Mouse (Mus musculus): Measurements from ENCODE around the gene Gabarapl2.

DNA sequence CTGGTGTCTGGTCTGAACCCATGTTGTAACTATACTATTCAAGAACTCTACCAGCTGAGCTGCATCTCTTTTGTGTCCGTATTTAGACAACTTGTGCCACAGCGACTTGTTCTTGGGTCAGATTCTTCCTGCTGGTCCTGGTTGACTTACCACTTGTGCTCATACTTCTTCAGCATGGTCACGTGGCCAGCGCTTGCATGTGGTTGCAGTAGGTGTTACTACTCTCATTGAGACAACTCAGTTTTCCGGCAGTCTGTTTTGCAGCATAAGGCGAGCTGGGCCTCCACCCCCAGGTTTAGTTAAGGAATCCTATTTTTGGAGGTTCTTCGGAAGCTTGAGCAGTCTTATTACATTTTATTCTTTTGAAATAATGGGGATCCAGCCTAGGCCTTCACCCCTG, 10.8 kb downstream of the Gabarapl2 start:
- no peak for TF ChIP-seq POLR2A (IDR thresholded peaks at IDR 0.05; ENCODE audit: borderline replicate concordance, low read depth, low read length)
- TF ChIP-seq CTCF (IDR thresholded peaks at IDR 0.05; ENCODE audit: low read depth, low read length) = no peak
